Mouse (Mus musculus) urinary bladder, postnatal 14 days (tissue): ENCODE results near the gene Ccdc157.

Experiments used
- DNase-seq: peaks from one replicate; pipeline ENCODE4 v3.0.0; 2021; ENCODE audit warnings: low spot score

Gene Ccdc157

DNA sequence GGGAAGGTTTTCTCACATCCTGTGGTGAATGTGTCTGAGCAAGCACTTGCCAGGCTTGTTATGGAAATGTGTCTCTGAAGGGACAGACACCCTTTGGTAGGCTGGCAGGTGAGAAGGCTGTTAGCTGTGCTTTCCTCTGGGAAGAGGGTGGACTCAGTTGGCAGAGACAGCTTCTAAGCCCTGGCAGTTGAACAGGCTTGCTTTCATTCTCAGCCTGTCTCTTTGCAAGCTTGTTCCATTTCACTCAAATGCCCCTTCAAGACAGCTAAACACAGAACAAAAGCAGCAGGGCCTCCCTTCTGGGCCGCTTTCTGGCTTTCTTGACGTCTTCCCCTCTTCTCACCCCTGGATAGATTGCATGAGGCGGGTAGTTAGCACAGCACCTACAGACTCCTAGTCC is 60.6 kb downstream of the Ccdc157 start:
- DNase-seq: no peak

DNA sequence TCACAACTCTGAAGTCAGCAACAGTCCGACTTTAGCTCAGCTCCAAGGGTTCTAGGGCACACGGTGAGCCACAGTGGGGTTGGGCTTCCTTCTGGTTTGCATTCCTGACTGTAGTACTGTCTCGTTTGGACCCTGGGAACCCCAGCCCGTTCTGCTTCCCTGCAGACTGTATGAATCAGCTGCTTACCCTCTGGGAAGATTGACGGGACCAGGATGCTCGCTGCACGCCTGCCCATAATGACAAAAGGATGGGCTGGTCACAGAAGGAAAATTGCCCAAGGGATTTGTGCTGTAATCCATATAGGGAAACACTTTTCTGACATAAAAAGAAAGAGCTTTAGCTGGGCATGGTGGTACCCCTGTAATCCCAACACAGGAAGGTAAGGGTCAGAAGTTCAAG is 61.3 kb downstream of the Ccdc157 start:
- no peak for DNase-seq

DNA sequence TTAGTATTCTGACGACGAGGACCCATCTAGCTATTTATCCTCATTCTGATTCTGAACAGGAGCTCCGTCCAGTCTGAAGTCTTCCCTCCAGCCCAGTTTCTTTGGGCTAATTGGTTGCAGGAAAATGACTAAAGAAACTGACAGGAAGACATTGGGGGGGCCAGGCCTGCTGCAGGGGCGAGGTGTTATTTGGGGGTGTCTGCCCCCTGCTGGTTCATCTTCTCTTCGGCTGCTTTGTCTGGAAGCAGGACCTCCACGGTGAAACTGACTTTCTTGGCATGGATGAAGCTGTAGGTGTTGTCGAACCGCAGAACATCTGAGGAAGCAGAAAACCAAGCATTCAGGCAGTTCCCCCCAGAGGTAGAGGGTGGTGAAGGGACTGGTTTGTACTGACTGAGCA is 62.0 kb downstream of the Ccdc157 start:
- no peak for DNase-seq

DNA sequence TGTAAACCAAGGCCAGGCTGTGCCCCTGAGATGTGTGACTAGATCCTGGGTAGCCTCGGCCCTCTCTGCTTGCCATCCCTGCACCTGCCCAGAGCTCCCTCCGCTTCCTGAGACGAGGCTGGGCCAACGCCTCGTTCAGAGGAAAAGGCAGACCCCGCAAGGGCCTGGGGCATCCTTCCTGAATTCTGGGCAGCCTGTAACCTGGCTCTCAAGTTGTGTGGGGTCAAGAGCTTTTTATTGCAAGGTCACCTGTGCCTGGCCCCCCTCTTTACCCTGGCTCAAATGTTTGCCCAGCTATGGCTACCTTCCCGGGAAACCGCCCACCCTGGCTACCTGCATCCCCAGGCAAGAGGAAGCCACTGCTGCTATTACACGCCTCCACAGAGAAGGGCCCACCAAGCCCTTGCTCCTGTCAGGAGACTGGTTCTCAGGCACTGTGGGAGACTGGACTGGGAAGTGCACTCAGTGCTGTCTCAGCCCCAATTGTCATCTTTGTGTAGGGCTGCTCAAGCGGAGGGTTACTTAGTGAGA is 62.9 kb downstream of the Ccdc157 start:
- DNase-seq: peak; percentile 11

DNA sequence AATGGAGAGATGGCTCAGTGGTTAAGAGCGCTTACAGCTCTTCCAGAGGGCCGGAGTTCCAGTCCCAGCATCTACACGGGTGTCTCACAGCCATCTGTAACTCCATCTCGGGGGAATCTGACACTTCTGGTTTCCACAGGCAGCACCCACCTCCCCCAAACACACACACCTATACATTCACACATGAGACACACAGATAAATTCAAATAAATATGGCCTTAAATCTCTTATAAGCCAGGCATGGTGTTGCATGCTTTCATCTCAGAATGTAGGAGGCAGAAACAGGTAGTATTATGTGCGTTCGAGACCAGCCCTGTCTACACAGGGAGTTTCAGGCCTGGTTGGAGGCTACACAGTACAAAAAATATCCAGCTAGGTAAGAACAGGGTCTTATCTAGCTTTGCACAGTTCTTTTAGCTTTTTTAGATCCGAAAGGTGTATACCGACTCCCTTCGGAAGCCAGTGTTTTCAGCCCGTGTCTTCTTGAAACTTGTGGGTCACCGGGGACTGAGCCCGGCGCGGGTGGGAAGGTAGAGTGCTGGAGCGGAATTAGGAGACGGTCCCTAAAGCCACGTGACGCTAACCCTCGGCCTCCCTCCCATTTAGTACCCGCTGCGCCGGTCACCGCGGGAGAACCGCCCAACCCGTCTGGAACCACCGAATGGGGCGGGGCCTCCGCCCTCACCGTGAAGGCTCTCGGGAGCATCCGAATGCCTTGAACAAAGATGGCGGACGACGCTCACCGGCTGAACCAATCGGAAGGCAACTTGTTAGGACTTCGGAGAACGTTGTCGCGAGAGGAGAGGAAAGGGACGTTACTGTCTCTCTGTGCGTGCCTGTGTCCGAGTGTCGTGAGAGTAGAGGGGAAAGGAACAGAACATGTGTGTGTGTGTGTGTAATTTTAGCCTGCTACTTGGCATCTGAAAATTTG is 63.8 kb downstream of the Ccdc157 start:
- DNase-seq: peak; percentile 99

DNA sequence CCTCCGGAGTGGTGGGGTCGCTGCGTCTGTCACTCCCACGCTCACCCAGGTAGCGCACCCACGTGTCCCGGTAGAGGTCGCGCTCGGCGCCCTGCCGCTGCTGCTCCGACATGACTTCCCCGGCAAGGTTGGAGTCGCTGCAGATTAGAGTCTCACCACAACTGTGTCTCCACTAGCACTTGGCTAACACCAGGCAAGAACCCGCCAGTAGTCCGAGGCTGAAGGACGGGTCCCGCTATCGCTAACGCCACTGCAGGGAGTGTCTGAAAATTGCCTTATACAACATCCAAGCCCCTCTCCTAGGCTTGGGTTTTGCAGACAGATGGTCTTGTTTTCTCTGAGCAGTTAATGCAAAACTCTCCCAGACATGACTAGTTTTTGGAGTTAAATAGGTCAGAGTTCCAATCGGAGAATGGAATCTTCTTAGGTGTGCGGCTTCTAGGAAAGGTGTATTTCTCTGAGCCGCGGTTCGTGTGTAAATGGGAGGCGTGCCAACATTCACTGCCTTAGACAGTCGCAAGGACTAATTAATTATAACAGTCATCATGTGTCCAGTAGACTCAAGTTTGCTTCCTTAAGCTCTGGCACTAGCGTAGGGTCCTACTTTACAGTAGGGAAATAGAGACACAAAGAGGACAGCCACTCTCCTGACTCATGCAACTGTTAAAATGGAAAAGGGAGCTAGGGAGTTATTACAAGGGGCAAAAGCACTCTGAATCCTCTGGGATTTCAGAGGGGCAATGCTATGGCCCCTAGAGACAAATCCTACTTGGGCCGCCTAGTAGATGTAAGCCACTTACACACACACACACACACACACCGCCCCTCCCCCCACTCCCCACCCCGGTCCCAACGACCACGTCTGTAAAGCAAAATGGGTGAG is 64.7 kb downstream of the Ccdc157 start, which contains the start of gene Mtfp1:
Gene Mtfp1 (minus strand): TSS at position 275 of the 883 bp plus-strand sequence.
- DNase-seq: peak; percentile 41

DNA sequence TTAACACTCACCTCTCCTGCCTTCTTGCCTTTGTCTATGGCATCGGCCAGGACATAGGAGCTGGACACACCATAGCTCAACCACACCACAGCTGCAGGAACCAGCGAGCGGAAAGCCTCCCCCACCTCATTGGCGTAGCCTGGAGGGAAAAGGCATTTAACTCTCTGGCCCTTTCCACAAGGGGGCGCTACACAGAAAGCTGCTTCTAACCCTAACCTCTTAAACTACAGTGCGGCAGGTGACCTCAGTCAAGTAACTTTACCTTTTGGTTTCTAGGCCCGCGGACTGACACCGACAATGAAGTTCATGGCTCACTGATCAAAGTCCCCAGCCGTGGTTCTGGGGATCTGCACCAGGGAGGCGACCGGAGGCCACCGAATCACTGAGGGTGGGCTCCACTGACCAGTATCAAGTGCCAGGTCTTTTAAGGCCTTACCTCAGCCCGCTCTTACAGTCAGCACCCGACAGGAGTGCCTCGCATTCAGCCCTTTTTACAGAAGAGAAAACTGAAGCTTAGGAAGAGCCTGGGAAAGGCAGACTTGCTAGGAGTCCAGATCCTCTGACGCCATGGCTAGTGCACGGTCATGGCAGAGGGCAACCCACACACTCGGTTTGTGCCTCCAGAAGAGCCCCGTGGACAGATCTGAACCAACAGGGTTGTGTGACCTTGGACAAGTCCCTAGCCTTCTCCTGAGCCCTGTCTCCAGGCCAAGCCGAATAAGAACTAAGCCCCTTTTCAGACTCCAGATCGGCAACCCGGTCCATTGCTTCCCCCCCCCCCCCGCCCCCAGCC is 65.5 kb downstream of the Ccdc157 start:
- DNase-seq: peak; percentile 69

DNA sequence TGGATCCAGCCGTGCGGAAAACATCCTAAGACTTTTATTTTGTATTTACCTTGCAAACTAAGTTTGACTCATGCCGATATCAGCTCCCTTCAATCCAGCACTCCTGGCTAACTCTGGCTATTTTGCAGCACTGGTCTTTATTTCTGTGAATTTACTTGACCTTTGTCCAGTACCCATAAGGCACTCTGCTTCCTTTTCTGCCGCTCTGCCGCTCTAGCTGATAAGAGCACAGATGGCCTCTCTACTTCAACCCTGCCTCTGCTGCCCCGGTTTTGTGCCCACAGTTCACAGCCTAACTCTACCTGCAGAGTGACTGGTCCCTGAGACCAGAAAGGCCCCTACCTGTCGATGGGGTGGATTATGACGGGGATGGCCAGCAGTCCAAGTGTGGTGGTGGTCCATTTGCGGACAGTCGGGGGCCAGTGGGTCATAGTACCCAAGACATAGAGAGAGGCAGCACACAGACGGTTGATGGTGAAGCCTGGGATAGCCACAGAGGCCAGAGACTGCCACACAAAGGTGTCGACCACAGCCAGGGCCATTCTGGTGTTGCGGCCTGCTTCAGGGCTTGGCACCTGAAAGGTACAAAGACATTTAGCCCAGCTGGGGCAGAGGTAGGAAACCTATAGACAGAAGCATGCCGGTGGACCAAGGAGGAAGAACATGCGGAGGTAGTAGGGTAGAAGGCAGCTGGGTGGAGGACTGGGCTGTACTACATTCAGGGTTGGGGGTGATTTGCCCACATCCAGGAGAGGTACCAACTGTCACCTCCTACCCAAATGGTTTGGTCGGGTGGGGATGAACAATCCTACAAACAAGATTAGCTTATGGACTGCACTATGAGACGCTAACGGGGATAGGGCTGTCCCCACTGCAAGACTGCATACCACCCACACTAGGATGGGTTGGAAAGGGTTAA is 66.4 kb downstream of the Ccdc157 start:
- DNase-seq: no peak
